Mouse (Mus musculus) telencephalon, adult 2 months (tissue): ENCODE results near the gene Myh7b.
A peak's percentile ranks its signal among the peaks of the same experiment; 100 is the strongest.

Experiments
- DNase-seq: peaks from one replicate; pipeline ENCODE4 v3.0.0-alpha.2; 2011; ENCODE audit warnings: low read depth, low spot score

The Myh7b gene

DNA sequence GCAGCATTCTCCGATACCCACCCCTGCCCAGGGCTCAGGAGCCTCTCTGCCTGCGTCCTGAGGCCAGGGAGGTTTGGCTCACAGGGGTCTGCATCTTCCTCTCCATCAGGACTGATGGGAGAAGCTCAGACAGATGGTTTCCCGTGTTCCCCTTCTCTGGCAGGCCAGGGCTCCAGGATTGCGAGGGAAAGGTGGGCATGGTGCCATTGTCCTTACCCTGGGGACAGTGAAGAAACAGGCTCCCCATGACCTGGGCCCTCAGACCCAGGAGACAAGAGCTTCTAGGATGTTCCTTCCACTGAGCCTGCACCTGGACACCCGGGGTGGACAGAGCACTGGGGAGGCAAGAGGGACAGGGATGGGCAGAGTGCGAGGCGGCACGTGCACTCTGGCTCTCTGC is 23.6 kb downstream of the Myh7b start:
- no peak for DNase-seq

DNA sequence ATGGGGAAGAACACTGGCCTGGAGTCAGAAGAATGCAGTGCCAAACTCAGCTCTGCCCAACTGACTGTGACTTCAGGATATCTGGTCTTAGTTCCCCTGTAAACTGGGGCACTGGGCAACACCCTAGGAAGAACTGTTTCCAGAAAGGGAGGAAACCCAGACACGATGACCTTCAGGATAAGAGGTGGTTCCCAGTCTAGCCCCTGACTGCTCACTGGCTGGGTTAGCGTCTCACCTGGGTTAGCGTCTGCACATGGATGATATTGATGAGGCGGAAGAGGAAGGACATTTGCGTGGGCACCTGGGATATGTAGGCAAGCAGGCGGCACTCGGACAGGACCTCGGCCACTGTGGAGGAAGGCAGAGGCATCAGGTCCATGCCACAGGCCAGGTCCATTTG is 24.9 kb downstream of the Myh7b start:
- no peak for DNase-seq

DNA sequence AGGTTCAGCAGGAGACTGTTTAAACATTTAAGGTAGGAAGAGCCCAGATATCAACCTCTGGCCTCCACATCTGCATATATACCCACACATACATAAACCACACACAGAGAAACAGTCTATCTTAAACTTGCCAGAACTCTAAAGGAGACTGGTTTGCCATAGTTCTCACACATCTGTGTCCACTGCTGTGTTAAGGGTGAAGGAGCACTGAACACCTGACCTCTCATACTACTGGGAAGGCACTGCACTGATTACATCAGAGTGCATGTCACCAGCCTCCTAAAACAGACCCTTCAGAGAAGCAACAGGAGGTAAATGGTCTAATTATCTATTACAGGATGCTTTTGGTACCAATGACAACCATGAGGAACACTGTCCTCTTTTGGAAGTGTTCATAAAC is 25.9 kb downstream of the Myh7b start:
- DNase-seq = no peak

DNA sequence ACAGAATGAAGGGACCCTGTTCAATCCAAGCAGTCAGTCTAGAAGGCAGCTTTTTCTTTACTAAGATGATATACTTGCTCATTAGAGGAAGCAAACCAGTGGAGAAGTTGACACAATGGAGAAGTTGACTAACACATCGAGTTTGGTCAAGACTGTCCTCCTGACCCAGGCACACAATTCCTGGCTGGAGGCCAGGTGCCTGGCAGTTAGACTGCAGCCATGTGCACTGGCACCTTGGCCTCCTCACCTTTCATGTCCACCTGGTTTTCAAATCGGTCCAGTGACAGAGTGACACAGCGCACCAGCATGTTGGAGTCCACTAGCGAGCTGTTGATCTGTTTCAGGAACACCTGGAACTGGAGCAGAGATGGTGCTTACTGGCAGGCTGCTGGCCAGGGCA is 26.4 kb downstream of the Myh7b start:
- no peak for DNase-seq

DNA sequence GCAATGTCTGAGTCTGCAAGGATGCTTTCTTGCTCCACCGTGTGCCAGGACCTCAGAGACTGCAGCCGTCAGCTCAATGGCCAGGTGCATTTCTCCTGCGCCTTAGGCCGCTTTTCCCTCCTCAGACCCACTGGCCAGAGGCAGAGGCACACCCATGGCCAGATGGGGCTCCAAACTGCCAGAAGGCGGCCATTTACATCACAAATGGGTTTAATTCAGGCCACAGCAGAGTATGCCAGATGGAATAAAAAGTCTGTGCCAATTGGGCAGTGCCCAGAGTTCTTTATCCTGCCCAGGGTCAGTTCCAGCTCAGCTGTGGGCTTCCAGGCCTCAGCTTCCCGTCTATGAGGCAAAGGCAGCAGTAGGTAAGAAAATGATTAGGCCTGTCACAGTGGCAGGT is 29.6 kb downstream of the Myh7b start:
- no peak for DNase-seq

DNA sequence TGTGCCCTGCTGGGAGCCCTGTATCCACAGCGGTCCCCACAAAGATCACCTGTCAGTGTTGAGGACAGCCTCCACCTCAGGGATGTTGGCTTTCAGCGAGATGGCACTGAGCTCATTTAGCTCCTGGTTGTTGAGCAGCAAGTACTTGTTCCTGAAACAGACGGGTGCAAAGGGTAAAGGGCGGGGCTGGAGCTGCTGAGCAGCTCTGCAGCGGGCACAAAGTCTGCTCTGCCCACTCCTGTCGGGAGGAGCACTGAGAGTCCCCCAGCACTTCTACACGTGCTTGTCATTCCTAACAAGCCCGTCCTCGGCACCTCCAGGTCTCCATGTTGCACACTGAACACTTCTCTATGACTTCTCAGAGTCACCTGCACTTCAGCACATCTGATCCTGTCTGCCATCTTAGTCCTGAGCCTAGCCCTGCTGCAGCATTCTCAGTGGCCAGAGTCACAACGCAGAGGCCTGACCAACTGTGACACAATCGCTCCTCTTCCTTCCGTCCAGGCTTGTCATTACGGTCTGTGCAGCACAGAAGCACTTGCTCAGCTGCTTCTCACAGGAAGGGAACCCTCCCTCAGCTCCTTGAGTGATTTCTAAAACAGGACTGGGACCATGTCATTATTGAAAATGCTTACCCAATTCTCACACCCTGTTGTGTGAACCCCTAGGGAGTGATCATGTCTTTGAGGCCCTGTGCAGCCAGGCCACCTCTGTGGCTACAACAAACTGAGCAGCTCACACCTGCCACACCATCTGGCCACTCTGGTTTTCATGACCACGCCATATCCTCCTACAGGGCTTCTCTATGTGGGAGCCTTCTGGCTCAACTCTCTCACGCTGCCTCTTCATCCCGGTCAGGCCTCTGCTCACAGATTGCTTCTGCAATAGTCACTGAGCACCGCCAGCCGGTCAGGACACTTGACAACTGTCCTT is 30.8 kb downstream of the Myh7b start:
- DNase-seq = no peak

DNA sequence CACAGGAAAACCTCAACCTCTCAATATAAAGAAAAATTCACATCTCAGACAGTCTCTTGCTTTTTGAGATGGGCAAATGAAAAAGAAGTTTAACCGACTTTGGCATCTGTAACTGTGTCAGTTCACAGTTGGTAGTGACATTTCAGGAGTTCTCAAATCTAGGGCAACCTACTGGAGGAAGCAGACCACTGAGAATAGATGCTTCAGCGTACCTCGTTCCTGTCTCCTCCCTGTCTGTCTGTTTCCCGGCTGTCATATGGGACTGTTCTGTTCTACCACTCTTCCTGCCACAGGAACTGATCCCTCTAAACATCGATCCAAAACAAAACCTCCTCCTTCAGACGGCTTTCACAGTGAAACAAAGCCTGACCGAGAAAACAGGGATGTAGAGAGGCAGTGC is 34.7 kb downstream of the Myh7b start:
- no peak for DNase-seq

DNA sequence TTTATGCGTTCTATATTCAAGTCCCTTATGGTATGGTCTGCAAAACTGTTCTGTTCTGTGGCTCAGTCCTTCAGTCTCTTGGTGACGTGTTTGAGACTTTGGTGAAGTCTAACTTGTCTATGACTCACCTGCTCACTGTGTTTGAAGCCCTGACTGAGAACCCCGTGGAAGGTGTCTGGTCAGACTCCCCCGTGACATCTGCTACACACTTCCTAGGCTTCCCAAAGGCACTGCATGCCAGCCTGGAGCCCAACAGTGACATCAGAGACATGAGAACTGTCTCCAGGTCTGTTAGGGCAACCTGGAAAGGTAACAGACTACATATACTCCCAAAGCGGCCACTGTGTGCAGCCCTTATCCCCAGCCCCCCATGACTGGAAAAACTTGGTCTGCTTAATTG is 41.6 kb downstream of the Myh7b start:
- DNase-seq = no peak

DNA sequence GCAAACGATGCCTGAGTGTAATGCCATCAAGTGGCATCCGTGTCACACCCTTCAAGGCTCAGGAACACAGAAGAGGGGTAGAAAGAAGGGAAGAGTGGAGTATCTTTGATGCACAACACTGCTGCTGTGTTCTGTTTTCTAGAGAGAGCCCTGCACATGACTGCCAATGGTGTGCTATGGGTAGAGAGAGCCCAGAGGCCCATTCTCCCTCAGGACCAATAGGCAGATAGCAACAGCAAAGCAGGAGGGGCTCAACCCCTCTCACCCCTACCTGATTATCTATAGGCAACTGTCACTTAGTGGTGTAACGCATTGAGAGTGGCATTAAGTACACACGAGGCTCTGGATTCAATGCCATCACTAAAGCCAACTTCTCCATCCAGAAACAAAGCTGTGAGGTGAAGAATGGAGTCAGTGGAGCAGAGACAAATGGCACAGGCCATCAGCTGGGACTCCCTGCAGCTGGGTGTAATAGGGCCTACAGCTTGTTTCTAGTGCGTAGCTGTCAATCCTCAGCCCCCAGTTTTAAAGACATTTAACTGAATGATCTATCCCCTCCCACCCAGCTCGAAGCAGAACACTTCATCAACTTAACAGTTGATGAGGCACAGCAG is 44.9 kb downstream of the Myh7b start:
- no peak for DNase-seq

DNA sequence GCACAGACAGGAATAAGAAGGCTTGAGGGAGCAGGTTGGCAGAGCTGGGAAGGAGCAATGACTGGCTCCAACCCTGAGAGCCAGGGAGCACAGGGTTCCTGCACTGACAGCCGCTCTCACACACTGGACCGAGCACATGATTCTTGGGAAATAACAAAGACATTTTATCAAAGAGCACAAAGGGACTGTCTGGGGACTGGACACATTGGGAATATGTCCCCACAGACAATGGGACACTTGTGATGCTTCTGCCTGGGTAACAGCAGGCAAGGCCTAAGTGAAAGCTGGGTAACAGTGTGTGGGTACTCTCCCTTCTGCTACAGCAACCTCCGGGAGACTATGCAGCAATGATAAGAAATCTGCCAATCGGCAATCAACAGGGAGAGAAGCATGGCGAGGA is 51.4 kb downstream of the Myh7b start:
- DNase-seq = peak; percentile 70

DNA sequence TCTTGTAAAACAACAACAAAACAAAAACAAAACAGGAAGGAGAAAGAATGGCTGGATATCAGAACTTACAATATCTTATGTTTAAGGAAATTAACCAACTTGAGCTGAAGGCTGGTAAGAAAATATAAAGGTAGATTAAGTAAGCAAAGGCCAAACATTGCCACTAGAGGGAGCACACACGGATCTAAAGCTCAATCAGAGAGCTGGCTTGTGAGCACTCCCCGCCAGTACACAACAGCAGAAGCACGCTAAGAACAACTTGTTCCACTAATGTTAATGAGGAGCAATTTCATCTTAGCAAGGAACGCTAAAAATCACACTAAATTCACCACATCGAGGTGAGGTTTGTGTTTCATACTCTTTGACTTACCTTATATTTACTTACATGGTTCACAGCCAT is 52.1 kb downstream of the Myh7b start:
- peak; percentile 73 for DNase-seq

DNA sequence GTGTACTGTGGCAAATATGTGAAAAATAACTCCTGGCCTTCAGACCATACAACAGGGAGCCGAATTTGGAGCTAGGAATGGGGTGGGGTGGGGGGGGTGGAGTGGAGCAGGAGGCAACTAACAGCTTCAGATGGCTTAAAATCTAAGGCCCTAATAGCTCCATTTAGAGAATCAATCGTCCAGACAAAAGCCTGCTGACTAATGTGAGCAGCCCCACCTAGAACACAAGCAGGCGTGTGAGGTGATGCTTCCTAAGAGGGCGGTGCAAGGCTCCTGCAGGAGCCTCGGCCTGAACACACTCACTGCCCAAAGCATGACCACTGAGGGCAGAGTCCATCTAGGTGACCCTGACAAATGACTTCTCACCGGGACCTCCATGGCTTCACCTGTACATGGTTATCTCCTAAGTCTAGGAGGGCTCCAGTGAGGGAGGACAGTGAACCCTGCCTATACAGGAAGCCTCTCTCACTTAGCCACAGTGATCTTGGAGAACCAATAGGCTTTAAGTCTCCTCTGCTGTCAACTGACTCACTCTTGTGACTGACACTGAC is 53.0 kb downstream of the Myh7b start:
- DNase-seq = no peak

DNA sequence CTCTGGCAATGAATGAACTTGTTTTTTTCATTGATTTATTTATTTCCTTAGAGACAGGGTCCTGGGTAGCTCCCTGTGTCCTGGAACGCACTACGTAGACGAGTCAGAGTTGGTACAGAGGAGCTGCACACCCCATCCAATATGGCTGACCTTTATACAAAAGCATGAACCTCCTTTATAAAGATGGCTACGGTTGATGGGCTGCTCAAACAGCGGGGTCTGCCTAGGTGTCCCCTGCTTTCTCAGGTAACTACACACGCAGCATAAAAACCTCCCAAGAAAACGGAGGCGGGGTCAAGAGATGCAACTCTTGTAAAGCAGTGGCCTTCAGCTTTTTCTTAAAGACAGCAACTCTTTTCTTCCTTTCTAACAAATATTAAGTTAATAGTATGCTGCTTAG is 56.9 kb downstream of the Myh7b start:
- DNase-seq = no peak

DNA sequence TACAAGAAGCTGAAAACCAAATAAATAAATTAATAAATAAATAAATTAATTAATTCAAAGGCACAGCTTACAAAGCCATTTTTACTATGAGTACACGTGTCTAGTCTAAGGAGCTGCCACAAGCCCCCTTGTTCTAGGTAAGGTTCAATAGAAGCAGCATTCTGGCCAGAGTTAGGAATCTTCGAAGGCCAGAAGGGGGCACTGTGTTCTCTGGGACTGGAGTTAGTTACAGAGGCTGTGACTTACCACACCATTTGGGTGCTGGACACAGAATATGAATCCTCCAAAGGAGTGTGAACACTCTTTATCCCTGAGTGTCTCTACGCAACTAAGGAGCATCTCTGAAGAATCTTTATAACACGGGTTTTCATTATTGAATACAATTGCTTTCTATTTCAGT is 57.4 kb downstream of the Myh7b start:
- no peak for DNase-seq

DNA sequence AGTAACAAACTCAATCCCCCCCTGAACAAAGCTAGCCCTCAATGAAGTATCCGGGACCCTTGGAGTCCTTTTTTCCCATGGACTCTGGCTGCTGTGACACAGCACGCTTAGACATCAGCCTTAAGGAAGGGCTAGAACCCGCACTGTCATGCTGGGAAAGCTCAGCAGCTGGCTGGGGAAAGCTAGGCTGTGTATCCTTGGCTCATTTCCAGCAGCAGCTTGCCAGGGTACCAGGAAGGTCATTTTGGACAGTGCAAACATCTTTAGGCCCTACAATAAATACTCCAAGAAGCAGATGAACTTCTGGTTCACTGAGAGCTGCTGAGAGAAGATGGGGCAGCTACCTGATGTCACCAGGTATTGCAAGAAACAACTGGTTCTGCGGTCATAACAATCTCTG is 60.2 kb downstream of the Myh7b start:
- DNase-seq = no peak

DNA sequence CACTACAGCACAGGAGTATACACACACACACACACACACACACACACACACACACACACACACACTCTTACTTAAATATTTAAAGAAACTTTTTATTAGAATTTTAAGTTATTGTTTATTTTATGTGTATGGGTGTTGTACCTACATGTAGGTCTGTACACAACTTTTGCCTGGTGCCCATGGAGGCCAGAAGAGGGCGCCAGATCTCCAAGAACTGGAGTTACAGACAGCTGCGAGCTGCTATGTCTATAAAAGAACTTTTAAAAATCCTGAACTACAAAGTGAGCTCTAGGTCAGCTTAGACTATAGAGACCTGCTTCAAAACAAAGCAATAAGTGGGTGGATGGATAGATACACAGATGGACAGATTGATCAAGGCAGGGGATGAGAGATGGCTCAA is 62.5 kb downstream of the Myh7b start:
- DNase-seq = peak; percentile 22

DNA sequence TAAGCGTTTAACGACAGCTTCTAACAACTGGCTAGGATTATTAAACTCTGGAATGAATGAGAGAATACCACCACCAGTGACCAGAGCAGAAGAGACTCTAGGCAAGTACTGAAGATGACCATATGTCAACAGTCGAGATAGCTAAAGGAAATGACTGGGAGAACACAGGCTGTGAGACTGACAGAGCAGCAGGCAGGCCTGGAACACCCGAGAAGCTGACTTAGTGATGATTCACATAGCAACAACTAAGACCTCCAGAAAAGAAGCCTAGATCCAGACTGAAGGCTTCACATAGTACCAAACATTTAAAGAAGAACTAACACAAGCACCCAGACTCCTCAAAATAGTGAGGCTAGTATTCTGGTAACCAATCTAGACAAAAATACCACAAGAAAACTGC is 64.1 kb downstream of the Myh7b start:
- no peak for DNase-seq

DNA sequence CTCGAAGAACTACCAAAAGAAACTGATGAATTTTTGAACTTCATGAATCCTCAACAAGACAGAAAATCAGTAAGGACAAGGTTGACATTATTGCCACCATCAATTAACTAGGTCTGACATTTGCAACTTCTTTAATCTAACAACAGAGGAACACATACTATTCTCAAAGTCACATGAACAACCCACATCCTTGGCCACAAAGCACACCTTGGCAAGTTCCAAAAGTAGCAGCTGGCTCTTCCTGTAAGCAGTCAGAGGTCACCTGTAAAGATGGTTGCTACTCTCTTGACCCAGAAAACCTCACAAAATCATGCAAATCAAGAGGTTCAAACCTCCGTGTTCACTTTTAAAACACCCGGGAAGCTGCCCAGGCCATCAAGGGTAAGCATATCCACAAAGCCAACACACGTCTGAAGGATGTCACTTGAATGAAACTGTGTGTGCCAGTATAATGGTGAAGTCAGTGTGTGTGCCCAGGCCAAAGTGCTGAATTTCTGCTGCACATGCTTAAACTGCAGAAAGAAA is 68.6 kb downstream of the Myh7b start:
- no peak for DNase-seq

DNA sequence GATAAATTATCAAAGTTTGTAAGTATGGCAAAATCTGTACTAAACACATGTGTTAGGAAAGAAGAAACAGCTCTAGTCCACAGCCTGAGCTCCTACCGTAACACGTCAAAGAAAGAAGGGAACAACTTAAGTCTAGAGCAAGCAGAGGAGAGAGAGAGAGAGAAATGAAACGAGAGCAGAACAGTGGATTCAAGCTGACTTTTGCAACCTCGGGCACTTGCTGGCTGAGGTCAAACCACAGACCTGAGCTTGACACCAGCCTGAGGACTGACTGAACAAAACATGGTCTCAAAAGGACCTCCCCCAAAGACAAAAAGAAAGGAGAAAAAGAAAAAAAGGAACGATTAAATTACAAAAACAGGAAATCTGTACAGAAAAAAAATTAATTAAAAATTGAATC is 69.6 kb downstream of the Myh7b start:
- no peak for DNase-seq

DNA sequence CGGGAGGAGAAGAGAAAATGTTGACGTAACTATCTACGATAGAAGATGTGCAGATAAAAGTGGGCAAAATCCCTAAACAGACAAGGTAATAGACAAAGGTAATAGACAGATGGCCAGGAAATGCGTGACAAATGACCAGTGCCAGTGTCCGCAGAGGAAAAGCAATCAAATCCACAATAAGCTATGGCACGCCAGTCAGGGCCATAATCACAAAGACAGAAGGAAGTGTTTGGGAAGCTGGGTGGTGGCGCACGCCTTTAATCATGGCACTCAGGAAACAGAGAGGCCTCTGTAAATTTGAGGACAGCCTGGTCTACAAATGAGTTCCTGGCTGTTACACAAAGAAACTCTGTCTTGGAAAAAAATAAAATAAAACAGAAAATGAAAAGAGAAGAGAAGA is 70.2 kb downstream of the Myh7b start:
- DNase-seq = no peak

DNA sequence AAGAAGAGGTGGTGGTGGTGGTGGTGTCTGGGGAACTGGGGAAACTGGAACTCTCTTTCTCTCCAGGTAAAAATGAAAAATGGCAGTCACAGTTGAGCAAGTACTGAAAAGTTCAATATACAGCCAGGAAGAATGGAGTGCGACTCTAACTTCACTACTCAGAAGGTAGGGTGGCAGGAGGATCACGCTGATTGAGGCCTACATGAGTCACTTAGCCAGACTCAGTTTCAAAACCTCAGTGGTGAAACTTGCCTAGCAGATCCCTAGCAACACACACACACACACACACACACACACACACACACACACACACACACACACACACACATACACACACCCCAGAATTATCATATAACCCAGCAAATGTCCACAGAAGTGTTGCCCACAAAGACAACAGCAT is 70.9 kb downstream of the Myh7b start:
- DNase-seq = no peak

DNA sequence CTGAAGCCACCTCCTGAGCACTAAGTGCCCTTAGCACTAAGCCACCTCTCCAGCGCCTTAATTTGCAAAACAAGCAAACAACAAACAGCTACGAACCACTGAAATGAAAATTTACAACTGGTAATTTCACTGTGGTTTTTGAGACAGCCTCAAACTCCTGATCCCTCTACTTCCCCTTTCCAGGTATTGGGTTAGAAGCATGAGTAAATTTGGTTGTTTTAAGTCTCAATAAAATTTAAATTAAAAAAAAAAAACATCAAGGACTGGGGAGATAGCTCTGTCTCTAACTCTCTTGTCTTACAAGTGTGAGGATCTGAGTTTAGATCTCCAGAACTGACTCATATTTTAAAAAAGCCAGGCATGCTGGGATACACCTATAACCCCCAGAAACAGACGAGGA is 72.1 kb downstream of the Myh7b start:
- no peak for DNase-seq

DNA sequence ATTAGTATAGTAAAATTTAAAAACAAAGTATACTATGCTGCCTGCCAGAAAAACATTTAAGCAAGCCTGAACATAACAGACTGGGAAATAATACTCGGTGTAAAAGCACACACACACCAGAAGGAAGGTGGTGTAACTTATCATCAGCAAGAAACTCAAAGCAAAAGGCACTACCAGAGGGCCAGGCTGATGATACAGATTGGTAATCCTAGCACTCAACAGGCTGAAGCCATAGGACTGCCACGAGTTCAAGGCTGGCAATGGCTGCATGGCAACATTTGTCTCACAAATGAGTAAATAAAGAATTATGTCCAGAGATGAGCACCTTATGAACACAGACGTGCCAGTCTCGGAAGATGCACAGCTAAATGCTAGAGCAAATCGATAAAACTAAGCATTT is 72.8 kb downstream of the Myh7b start:
- no peak for DNase-seq
